Mouse (Mus musculus): ENCODE measurements at regions not wholly inside any gene's neighbourhood (a gene's known extent, or its start where the extent isn't known, plus 50 kb on each side); places are given as distances from the start of the nearest gene placed in this dataset.

DNA sequence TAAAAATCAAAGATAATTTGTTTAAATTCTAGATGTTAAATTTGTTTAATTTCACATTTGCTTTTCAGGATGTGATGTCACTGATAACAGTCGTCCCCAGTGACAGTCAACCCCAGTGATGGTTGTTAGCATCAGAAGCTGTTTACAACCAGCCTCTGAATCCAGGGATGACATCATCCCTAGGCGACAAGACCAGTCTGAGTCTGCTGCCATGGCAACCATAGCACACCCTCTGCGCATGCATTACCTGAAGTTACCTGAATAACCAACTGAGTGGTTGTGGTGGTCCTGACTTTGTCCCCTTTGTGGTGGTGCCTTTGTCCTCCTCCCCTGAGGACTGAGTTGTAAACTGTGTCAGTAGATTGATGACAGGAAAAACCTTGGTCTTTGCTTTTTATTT lies 92.0 kb upstream of the Zfp644 start:
- Histone ChIP-seq H3K27me3 (replicated peaks) (peaks cover 18% of the 10 kb centered on the region), H3K27ac (no peak overlapping the region), H3K4me1 (peaks cover 6% of the 10 kb centered on the region), H3K9ac (no peak overlapping the region), H3K4me3 (no peak overlapping the region), H3K4me2 (no peak overlapping the region), H3K9me3 (replicated peaks) (no peaks in the 10 kb centered on the region), H3K36me3 (no peaks in the 10 kb centered on the region)
- no peak for ATAC-seq
- WGBS (ENCODE audit: insufficient replicate concordance): 34% methylated on average over 3 of the region's 3 CpGs

DNA sequence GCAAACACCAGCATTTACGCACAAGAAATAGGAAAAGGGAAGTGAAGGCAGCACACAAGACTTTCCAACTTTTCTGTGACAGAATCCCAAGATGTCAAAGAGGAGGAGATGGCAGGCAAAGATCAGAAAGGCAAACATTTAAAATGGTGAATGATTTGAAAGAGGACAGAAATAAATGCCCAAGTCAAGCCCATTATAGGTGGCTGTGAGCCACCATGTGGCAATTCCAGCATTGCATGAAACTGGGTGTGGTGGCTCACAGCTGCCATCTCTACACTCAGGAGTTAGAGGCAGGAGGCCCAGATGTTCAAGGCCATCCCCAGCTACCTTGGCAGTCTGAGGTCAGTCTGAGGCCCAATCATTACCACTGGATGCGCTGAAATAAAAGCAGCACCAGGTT lies 88.0 kb upstream of the Zfp644 start:
- Histone ChIP-seq H3K9me3 (replicated peaks) (no peaks in the 10 kb centered on the region), H3K27me3 (replicated peaks) (peaks cover 13% of the 10 kb centered on the region), H3K27ac (no peak overlapping the region), H3K9ac (no peak overlapping the region), H3K36me3 (no peaks in the 10 kb centered on the region), H3K4me3 (no peak overlapping the region), H3K4me1 (peaks cover 7% of the 10 kb centered on the region), H3K4me2 (peak overlapping the region; percentile 20; the same call in 1 of the 2 replicates)
- no peak for ATAC-seq
- 59% methylated on average over 2 of the region's 2 CpGs for WGBS (ENCODE audit: insufficient replicate concordance)

DNA sequence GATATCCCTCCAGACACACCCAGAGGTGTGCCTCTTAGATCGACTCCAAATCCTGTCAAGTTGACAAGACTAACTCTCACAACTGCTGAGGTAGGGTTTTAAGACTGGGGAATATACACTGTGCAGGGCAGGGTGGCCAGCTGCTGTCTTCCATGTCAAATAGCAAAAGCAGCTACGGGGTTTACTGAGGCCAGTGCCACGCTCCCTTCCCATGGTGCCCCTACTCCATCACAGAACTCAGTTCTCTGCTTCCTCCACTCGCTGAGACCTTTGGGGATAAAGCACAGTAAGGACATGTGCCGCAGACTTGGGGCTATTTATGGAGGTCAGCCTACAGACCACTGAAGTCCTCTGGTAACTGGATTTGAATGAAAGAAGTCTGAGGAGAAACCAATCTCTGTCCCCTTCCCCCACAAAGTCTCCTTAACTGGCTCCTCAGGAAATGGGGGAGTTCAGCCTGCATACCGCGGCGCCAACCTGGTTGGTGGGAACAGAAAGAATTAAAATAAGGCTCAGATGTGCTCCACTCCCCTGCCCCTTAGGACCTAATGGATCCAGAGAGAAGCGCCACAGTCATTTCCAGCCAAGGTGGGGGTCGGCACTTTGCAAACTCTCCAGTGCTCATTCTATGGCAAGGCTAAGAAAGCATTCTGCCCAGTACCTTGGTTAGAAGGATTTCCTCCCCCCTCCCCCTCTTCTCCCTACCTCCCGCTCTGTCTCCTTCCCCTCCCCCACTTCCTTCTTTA lies 87.0 kb upstream of the Zfp644 start:
- Histone ChIP-seq H3K4me2 (peak overlapping the region; percentile 46), H3K9me3 (replicated peaks) (no peaks in the 10 kb centered on the region), H3K27ac (no peak overlapping the region), H3K4me1 (peaks cover 7% of the 10 kb centered on the region), H3K9ac (no peak overlapping the region), H3K4me3 (no peak overlapping the region), H3K27me3 (replicated peaks) (peaks cover 13% of the 10 kb centered on the region), H3K36me3 (no peaks in the 10 kb centered on the region)
- ATAC-seq: no peak
- 9% methylated on average over 11 of the region's 11 CpGs for WGBS (ENCODE audit: insufficient replicate concordance)

DNA sequence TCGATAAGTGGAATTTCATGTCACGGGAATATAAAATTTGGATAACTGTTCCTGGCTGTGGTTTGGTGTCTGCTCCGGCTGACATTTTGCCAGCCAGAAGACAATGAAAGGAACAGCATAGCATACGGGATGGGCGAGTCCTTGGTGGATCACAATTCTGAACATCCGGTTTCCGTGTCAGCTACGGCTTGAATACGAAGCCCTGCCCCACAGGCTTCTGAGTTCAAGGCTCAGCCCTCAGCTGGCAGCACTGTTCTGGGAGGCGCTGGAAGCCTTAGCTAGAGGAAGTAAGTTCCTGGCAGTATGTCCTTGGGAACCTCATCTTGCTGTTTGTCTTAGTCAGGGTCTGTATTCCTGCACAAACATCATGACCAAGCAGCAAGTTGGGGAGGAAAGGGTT lies 83.7 kb upstream of the Zfp644 start:
- 79% methylated on average over 10 of the region's 10 CpGs for WGBS (ENCODE audit: insufficient replicate concordance)
- Histone ChIP-seq H3K9ac (no peak overlapping the region), H3K27ac (no peak overlapping the region), H3K9me3 (replicated peaks) (no peaks in the 10 kb centered on the region), H3K4me3 (no peak overlapping the region), H3K4me2 (no peak overlapping the region), H3K36me3 (no peaks in the 10 kb centered on the region), H3K4me1 (peaks cover 7% of the 10 kb centered on the region), H3K27me3 (replicated peaks) (peaks cover 13% of the 10 kb centered on the region)
- no peak for ATAC-seq

DNA sequence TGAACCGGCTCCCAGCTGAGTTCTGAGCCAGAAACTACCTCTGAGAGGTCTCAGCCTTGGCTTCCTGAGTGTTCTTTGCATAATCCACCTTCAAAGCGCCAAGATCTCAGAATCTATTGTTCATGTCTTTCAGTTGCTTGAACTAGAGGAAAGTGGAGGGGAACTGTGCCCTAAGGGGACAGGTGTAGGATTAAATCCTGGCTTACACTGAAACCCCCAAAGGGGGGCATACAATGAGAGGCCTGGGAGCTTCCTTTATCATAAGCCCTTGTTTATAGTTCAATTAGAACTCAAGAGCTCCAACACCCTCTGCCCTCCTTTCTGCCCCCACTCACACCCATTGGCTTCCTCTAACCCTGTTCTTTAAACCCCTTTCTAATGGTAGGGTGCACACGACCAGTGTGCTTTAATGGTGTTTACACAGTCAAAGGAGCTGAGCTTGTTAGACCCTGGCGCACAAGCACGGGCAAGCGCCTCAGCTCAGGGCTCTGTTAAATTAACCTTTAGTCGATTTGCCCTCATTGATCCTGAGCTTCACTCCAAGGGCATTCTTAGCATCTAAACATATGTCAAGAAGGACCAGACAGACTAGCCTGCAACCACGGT lies 81.2 kb upstream of the Zfp644 start:
- H3K4me2 ChIP-seq: no peak overlapping the region
- no peaks in the 10 kb centered on the region for H3K9me3 ChIP-seq (replicated peaks)
- H3K4me3 ChIP-seq: no peak overlapping the region
- no peaks in the 10 kb centered on the region for H3K4me1 ChIP-seq
- ATAC-seq: no peak
- no peak overlapping the region for H3K9ac ChIP-seq
- peaks cover 5% of the 10 kb centered on the region; the same call in 1 of the 2 replicates for H3K27me3 ChIP-seq (replicated peaks)
- 51% methylated on average over 8 of the region's 8 CpGs for WGBS (ENCODE audit: insufficient replicate concordance)
- no peaks in the 10 kb centered on the region for H3K36me3 ChIP-seq
- H3K27ac ChIP-seq: no peak overlapping the region

DNA sequence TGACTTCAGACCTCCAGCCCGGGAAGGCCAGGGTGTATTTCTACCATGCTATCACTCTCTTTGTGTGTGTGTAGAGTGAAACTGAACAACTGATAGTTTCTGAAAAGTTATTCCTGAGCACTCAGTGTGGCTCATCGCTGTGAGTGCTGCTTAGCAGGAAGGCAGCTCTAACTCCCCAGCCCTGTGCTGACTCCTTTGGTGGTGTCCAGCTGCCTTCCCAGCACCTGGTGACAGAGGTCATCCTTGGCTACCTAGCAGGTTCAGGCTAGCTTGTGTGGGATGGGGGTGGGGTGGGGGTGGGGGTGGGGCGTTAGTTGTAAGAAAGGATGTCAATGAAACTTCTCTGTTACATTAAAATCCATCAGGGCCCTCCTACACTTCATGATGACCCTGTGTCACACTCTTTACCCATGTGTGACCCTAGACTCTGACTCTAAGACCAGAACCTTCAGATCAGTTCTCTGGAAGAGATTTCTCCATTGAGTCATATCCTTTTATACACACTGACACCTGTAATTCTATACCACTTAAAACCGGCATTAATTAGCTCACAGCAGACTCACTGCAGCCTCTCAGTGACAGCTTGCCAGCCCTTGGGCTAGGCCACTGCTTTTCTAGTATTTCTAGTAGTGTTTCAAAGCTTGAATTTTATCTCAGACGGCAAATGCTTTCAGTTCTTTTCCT lies 78.1 kb upstream of the Zfp644 start:
- no peaks in the 10 kb centered on the region for H3K9me3 ChIP-seq (replicated peaks)
- no peak for ATAC-seq
- no peaks in the 10 kb centered on the region for H3K4me1 ChIP-seq
- H3K36me3 ChIP-seq: no peaks in the 10 kb centered on the region
- 56% methylated on average over 5 of the region's 5 CpGs for WGBS (ENCODE audit: insufficient replicate concordance)
- H3K4me3 ChIP-seq: no peak overlapping the region
- no peaks in the 10 kb centered on the region for H3K27me3 ChIP-seq (replicated peaks)
- H3K4me2 ChIP-seq: no peak overlapping the region
- no peak overlapping the region for H3K9ac ChIP-seq
- H3K27ac ChIP-seq: no peak overlapping the region

DNA sequence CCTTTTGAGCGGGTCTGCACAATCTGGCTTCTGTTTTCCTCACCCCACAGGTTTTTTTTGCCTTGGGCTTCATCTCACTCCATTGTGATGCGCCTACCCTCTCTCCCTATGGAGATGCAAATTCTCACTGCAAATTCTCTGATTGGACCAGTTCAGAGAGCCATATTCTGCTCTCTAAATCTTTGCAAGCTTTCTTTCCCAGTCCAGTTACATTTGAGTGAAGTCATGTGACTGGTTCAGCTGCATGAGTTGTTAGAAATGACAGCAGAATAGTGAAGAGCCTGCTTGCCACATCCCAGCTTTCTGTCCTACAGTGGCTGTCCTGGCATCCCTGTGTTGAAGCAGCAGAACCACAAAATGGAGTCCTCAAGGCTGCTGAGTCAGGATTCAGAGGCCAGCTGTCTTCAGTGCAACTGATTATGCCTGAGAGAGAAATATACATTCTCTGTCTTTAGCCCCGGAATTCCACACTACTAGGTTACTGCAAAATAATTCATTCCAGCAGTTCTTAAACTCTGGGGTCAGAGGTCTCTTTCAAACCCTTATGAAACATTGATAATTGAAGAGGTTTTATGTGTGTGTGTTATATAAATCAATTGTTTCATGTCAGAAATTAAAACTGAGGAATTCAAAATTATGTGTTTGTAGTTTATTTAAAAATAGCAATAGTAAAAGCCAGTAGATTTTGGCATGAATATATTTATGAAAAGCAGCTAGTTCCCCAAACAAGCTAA lies 76.3 kb upstream of the Zfp644 start:
- H3K36me3 ChIP-seq: no peaks in the 10 kb centered on the region
- no peak overlapping the region for H3K4me2 ChIP-seq
- WGBS (ENCODE audit: insufficient replicate concordance): 50% methylated on average over 3 of the region's 3 CpGs
- no peaks in the 10 kb centered on the region for H3K27me3 ChIP-seq (replicated peaks)
- no peaks in the 10 kb centered on the region for H3K4me1 ChIP-seq
- no peak overlapping the region for H3K27ac ChIP-seq
- H3K9ac ChIP-seq: no peak overlapping the region
- no peak overlapping the region for H3K4me3 ChIP-seq
- no peak for ATAC-seq
- no peaks in the 10 kb centered on the region for H3K9me3 ChIP-seq (replicated peaks)

DNA sequence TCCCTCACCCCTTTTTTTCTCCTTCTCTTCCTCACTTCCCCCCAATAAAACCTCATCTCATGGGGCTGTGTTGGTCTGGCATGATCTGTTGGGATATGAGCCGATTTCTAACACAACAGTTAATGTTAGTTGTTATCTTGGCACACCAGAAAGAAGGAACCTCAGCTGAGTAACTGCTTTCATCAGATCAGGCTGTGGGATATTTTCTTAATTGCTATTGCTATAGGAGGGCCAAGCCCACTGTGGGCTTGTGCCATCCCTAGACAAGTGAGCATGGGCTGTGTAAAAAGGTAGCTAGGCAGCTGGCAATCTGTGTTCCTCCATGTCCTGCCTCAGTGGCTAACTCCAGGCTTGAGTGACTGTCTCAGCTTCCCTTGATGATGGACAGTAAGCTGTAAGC lies 73.9 kb upstream of the Zfp644 start:
- H3K36me3 ChIP-seq: no peaks in the 10 kb centered on the region
- WGBS (ENCODE audit: insufficient replicate concordance): 41% methylated on average over 1 of the region's 1 CpGs
- no peak overlapping the region for H3K9ac ChIP-seq
- no peaks in the 10 kb centered on the region for H3K4me1 ChIP-seq
- H3K4me2 ChIP-seq: no peak overlapping the region
- ATAC-seq: no peak
- H3K9me3 ChIP-seq (replicated peaks): no peaks in the 10 kb centered on the region
- H3K27ac ChIP-seq: no peak overlapping the region
- H3K4me3 ChIP-seq: no peak overlapping the region
- H3K27me3 ChIP-seq (replicated peaks): no peaks in the 10 kb centered on the region

DNA sequence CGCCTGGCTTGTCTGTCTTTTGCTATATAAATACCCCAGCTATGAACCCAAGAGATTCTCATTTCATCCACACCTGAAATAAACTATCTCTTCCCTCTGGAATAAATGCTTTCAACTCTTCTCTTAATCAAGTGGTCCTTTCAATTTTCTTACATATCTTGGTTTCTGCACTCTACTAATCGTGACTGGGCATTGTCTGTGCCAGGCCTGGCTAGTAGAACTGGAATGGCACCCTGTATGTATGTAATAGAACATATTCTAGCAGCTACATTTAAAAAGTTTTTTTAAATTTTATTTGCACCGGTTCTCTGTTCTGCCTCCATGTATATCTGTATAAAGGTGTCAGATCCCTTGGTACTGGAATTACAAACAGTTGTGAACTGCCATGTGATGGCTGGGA lies 68.2 kb upstream of the Zfp644 start:
- H3K36me3 ChIP-seq: no peaks in the 10 kb centered on the region
- H3K4me2 ChIP-seq: no peak overlapping the region
- H3K27ac ChIP-seq: no peak overlapping the region
- H3K9me3 ChIP-seq (replicated peaks): no peaks in the 10 kb centered on the region
- no peak overlapping the region for H3K4me3 ChIP-seq
- H3K27me3 ChIP-seq (replicated peaks): no peaks in the 10 kb centered on the region
- ATAC-seq: no peak
- H3K4me1 ChIP-seq: no peaks in the 10 kb centered on the region
- no peak overlapping the region for H3K9ac ChIP-seq
- WGBS (ENCODE audit: insufficient replicate concordance): 72% methylated on average over 3 of the region's 3 CpGs

DNA sequence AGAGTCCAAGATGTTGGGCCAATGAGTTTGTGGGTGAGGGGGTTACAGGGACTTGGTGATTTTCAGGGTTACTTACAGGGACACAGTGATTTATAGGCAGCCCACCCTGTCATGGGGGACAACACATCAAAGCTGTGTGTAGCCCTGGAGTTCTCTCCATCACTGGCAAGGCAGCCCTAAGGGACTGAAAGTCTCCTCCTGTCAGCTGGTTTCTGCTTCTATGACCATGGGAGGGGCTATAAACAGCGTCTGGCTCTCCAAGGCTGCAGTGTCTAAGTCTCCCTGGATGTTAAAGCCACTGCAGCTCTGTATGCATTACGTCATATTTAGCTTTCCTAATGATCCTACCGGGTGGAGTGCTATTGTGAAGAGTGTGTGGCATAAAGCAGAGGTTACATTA lies 66.2 kb upstream of the Zfp644 start:
- Histone ChIP-seq H3K36me3 (no peaks in the 10 kb centered on the region), H3K9me3 (replicated peaks) (no peaks in the 10 kb centered on the region), H3K27ac (no peak overlapping the region), H3K27me3 (replicated peaks) (peaks cover 19% of the 10 kb centered on the region), H3K4me2 (no peak overlapping the region), H3K9ac (no peak overlapping the region), H3K4me1 (no peaks in the 10 kb centered on the region), H3K4me3 (no peak overlapping the region)
- ATAC-seq: no peak
- WGBS (ENCODE audit: insufficient replicate concordance): 41% methylated on average over 3 of the region's 3 CpGs

DNA sequence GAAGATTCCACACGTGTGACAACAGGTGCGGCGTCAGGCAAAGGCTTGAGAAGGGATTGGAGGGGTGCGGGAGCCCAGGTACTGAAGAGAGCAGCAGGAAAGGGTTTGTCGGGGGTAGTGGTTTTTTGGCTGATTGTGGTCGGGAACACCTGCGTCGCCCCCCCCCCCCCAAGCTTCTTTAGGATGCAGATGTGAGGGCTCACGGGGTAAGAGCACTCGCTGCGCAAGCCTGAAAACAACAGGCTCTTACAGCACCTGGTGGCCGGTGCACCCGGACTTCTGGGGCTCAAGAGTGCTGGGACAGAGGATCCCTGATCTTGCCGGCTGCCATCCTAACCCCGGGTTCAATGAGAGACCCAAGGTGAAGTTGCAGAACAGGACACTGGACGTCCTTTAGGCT lies 60.9 kb upstream of the Zfp644 start:
- Histone ChIP-seq H3K27me3 (replicated peaks) (peaks cover 50% of the 10 kb centered on the region), H3K4me1 (peaks cover 7% of the 10 kb centered on the region), H3K27ac (no peak overlapping the region), H3K9me3 (replicated peaks) (no peaks in the 10 kb centered on the region), H3K4me2 (no peak overlapping the region), H3K9ac (no peak overlapping the region), H3K4me3 (no peak overlapping the region), H3K36me3 (no peaks in the 10 kb centered on the region)
- ATAC-seq: no peak
- WGBS (ENCODE audit: insufficient replicate concordance): 10% methylated on average over 16 of the region's 16 CpGs

DNA sequence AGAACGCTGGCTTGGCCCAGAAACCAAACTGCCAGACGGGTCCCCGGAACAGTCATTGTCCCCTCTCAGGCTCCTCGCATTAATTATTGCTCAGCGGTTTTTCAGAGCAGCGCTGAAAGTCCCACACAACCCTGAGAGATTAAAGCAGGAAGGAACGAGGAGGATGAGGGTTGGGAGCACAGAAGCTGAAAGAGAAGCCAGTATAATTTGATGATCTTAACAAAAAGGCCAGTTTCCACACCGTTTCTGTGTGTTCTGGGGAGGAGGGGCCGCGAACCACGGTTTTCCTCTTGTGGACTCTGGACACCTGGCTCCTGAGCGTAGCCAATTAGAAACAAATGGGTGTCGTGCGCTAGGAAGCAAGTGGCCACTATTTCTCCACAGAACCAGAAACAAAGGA lies 60.3 kb upstream of the Zfp644 start:
- no peak overlapping the region for H3K27ac ChIP-seq
- H3K9me3 ChIP-seq (replicated peaks): no peaks in the 10 kb centered on the region
- H3K9ac ChIP-seq: no peak overlapping the region
- H3K4me1 ChIP-seq: peaks cover 7% of the 10 kb centered on the region
- peak overlapping the region; percentile 13 for H3K4me3 ChIP-seq
- H3K27me3 ChIP-seq (replicated peaks): peaks cover 50% of the 10 kb centered on the region
- 4% methylated on average over 14 of the region's 14 CpGs for WGBS (ENCODE audit: insufficient replicate concordance)
- H3K4me2 ChIP-seq: peak overlapping the region; percentile 42
- no peaks in the 10 kb centered on the region for H3K36me3 ChIP-seq
- ATAC-seq: no peak
